Mouse (Mus musculus): ENCODE results near the gene Nme2.
"Not testable (repeated sequence)": the region's sequence is repeated elsewhere in the genome, so short reads cannot be mapped to it uniquely, and the experiment has no call there.

Gene Nme2

GRCm38 (mm10) chr11:93967381-93967780 lies 11.3 kb upstream of the Nme2 start:
- no peak for DNase-seq (ENCODE audit: low spot score in 2 of 2)

GRCm38 (mm10) chr11:93965391-93965790 lies 9.3 kb upstream of the Nme2 start:
- no peak for DNase-seq (ENCODE audit: low spot score in 2 of 2)

- DNase-seq (ENCODE audit: low spot score in 2 of 2) = no peak
These were observed 7.0 kb upstream of the Nme2 start for GRCm38 (mm10) chr11:93963013-93963412.

- DNase-seq (ENCODE audit: low spot score in 2 of 2) = no peak
These were observed 5.4 kb upstream of the Nme2 start for GRCm38 (mm10) chr11:93961482-93961881.

- no peak for DNase-seq (ENCODE audit: low spot score in 2 of 2)
These were observed 1.7 kb upstream of the Nme2 start for GRCm38 (mm10) chr11:93957746-93958145.

- no peak for DNase-seq (ENCODE audit: low spot score in 2 of 2)
These were observed 1.0 kb upstream of the Nme2 start for GRCm38 (mm10) chr11:93957031-93957555.

GRCm38 (mm10) chr11:93955256-93956150 lies 556 bp downstream of the Nme2 start:
- DNase-seq (ENCODE audit: low spot score in 2 of 2) = peak; percentile 82 to 89

GRCm38 (mm10) chr11:93954738-93955255 lies 1.3 kb downstream of the Nme2 start:
- no peak for DNase-seq (ENCODE audit: low spot score in 2 of 2)

GRCm38 (mm10) chr11:93952376-93952775 lies 3.7 kb downstream of the Nme2 start:
- no peak for DNase-seq (ENCODE audit: low spot score in 2 of 2)

GRCm38 (mm10) chr11:93950045-93950444 lies 6.0 kb downstream of the Nme2 start:
- no peak for DNase-seq (ENCODE audit: low spot score in 2 of 2)

GRCm38 (mm10) chr11:93948887-93949567 lies 7.0 kb downstream of the Nme2 start:
- DNase-seq (ENCODE audit: low spot score in 2 of 2) = no peak

GRCm38 (mm10) chr11:93944986-93945385 lies 11.1 kb downstream of the Nme2 start:
- no peak for DNase-seq (ENCODE audit: low spot score in 2 of 2)

- DNase-seq (ENCODE audit: low spot score in 2 of 2) = no peak
These were observed 15.2 kb downstream of the Nme2 start for GRCm38 (mm10) chr11:93940906-93941305.

GRCm38 (mm10) chr11:93929106-93929505 lies 27.0 kb downstream of the Nme2 start:
- DNase-seq (ENCODE audit: low spot score in 2 of 2) = no peak

GRCm38 (mm10) chr11:93915019-93915418 lies 41.0 kb downstream of the Nme2 start:
- not testable (repeated sequence) for DNase-seq (ENCODE audit: low spot score in 2 of 2)

GRCm38 (mm10) chr11:93911603-93912002 lies 44.5 kb downstream of the Nme2 start:
- no peak for DNase-seq (ENCODE audit: low spot score in 2 of 2)

- no peak for DNase-seq (ENCODE audit: low spot score in 2 of 2)
These were observed 47.2 kb downstream of the Nme2 start for GRCm38 (mm10) chr11:93908829-93909228.

- no peak for DNase-seq (ENCODE audit: low spot score in 2 of 2)
These were observed 48.2 kb downstream of the Nme2 start for GRCm38 (mm10) chr11:93907839-93908238.

- DNase-seq (ENCODE audit: low spot score in 2 of 2) = no peak
These were observed 49.2 kb downstream of the Nme2 start for GRCm38 (mm10) chr11:93906834-93907233.
